Mouse (Mus musculus): ENCODE measurements around the gene Ccdc175. TPM values are rescaled to one million over a fixed set of nuclear protein-coding genes. Genes with fewer than 3 reads are reported as not detected.
A peak's percentile ranks its signal among the peaks of the same experiment; 100 is the strongest.

Gene Ccdc175
- polyA plus RNA-seq, 1 experiment from 2014 or later = not detected

DNA sequence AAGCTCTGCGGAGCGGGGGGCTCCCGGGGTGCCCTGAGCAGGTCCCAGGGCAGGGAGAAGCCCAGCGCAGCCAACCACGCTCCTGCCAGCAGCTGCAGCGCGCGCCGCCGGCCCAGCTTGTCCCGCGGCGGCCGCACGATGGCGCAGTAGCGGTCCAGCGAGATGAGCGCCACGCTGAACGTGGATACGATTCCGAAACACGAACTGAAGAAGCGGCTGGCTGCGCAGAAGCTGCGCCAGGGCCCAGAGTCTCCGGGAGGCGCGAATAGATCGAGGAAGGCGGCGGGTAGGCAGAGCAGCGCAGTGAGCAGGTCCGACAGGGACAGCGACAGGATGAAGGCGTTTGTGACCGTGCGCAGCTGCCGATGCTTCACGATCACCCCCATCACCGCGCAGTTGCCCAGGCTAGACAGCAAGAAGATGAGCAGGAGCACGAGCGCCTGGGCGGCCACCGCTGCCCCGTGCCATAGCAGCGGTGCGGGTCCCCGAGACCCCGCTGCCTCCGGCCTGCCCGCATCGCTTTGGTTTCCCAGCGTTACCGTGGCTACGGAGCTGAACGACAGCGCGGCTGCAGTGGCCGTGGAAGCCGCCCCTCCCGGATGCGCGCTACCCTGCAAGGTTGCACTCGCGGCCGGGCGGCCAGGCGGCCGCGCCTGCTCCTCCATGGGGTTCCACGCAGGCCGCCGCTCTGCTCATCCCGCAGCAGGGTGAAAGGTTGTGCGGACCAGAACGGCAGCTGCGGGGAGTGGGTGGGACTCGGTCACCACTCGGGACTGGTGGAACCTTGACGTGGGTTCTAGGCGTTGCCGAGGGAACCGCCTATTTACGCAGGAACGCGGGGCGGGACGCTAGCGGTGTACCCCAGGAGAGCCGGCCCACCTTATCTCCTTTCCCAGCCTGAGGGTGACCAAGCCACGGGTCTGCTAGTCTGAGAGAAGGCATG is 114.2 kb downstream of the Ccdc175 start, which contains the start of gene Gpr135:
Gene Gpr135, minus strand, starts transcription at position 799 of the 943 bp plus-strand sequence.
- peak within 1 kb of the TSS; percentile 70 for H3K9ac ChIP-seq (ENCODE audit: low read depth, low read length)
- under 1% methylated on average over 49 of the region's 94 CpGs for WGBS
- H3K27ac ChIP-seq (replicated peaks; ENCODE audit: low read depth, low read length) = no peak within 1 kb of the TSS; the same call in 1 of the 2 replicates
- peak within 1 kb of the TSS; percentile 72 for H3K4me3 ChIP-seq (ENCODE audit: low read depth, low read length)
- H3K4me2 ChIP-seq (ENCODE audit: low read depth, low read length) = peak within 1 kb of the TSS; percentile 99
- peaks cover 27% of the 10 kb centered on the region for H3K27me3 ChIP-seq (replicated peaks; ENCODE audit: control insufficient read depth, insufficient read depth, low read length)
- 0 out of 2 replicates have a peak, but pooled peaks cover 3% of the 10 kb centered on the region for H3K9me3 ChIP-seq (ENCODE audit: control insufficient read depth, low read length)
- H3K4me1 ChIP-seq (ENCODE audit: control insufficient read depth, insufficient read depth, low read length) = peaks cover 4% of the 10 kb centered on the region
- DNase-seq (ENCODE audit: low spot score) (peak; percentile 90), ATAC-seq (ENCODE audit: low read depth) (peak; percentile 94)
- H3K36me3 ChIP-seq (ENCODE audit: control insufficient read depth, insufficient read depth, low read length) = peaks cover 15% of the 10 kb centered on the region; the same call in 1 of the 2 replicates

DNA sequence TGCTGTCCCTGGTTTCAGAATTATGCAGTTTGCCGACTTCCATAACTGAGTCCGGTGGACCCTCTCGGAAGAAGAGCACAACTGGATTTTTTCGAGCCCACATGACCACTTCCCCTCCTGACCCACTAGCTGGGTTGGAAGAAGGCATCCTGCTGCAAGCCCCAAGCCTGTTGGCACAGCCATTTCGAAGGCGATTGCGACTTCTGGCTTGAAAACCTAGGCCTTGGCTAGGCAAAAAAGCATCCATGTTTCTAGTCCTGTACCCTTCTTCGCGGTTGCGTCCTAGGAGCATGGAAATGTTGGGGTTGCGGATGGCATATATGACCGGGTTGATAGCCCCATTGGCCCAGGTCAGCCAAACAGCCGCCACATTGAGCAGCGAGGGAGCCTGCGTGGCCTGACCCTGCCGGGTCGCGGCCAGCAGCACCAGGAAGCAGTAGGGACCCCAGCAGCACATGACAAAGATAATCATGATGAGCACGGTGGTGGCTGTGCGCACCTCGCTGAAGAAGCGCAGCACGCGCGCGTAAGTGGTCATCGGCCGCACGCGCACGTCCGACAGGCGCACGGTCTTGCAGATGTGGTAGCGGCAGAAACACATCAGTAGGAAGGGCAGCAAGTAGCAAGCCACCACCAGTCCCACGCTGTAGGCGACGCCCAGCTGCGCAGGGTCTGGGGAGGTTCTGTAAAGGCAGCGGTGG is 115.1 kb downstream of the Ccdc175 start:
- peak overlapping the region; percentile 99 for H3K4me2 ChIP-seq (ENCODE audit: low read depth, low read length)
- WGBS = 8% methylated on average over 32 of the region's 40 CpGs
- H3K36me3 ChIP-seq (ENCODE audit: control insufficient read depth, insufficient read depth, low read length) = peaks cover 10% of the 10 kb centered on the region; the same call in 1 of the 2 replicates
- ATAC-seq (ENCODE audit: low read depth) (peak; percentile 46; the same call in 1 of the 2 replicates), DNase-seq (ENCODE audit: low spot score) (no peak)
- H3K27me3 ChIP-seq (replicated peaks; ENCODE audit: control insufficient read depth, insufficient read depth, low read length) = peaks cover 27% of the 10 kb centered on the region
- H3K9me3 ChIP-seq (ENCODE audit: control insufficient read depth, low read length) = 0 out of 2 replicates have a peak, but pooled peaks cover 3% of the 10 kb centered on the region
- H3K4me3 ChIP-seq (ENCODE audit: low read depth, low read length) = peak overlapping the region; percentile 72
- peaks cover 4% of the 10 kb centered on the region for H3K4me1 ChIP-seq (ENCODE audit: control insufficient read depth, insufficient read depth, low read length)
- H3K27ac ChIP-seq (replicated peaks; ENCODE audit: low read depth, low read length) = no peak overlapping the region
- peak overlapping the region; percentile 70 for H3K9ac ChIP-seq (ENCODE audit: low read depth, low read length)

GRCm38 (mm10) chr12:72057780-72058179 is 127.0 kb downstream of the Ccdc175 start:
- no peak overlapping the region for H3K27ac ChIP-seq (replicated peaks; ENCODE audit: low read depth, low read length)
- H3K4me3 ChIP-seq (ENCODE audit: low read depth, low read length) = no peak overlapping the region
- no peaks in the 10 kb centered on the region for H3K4me1 ChIP-seq (ENCODE audit: control insufficient read depth, insufficient read depth, low read length)
- H3K36me3 ChIP-seq (ENCODE audit: control insufficient read depth, insufficient read depth, low read length) = no peaks in the 10 kb centered on the region
- WGBS = 92% methylated on average over 1 of the region's 1 CpGs
- ATAC-seq (ENCODE audit: low read depth) = no peak
- no peak for DNase-seq (ENCODE audit: low spot score)
- H3K27me3 ChIP-seq (replicated peaks; ENCODE audit: control insufficient read depth, insufficient read depth, low read length) = no peaks in the 10 kb centered on the region
- no peaks in the 10 kb centered on the region for H3K9me3 ChIP-seq (ENCODE audit: control insufficient read depth, low read length)
- no peak overlapping the region for H3K9ac ChIP-seq (ENCODE audit: low read depth, low read length)
- no peak overlapping the region for H3K4me2 ChIP-seq (ENCODE audit: low read depth, low read length)

GRCm38 (mm10) chr12:72053851-72054250 is 131.0 kb downstream of the Ccdc175 start:
- H3K4me1 ChIP-seq (ENCODE audit: control insufficient read depth, insufficient read depth, low read length) = no peaks in the 10 kb centered on the region
- 34% methylated on average over 6 of the region's 6 CpGs for whole genome bisulfite sequencing
- ATAC-seq (ENCODE audit: low read depth) (no peak), DNase-seq (ENCODE audit: low spot score) (no peak)
- H3K36me3 ChIP-seq (ENCODE audit: control insufficient read depth, insufficient read depth, low read length) = no peaks in the 10 kb centered on the region
- H3K27ac ChIP-seq (replicated peaks; ENCODE audit: low read depth, low read length) = no peak overlapping the region
- 0 out of 2 replicates have a peak, but pooled peaks cover 4% of the 10 kb centered on the region for H3K9me3 ChIP-seq (ENCODE audit: control insufficient read depth, low read length)
- H3K9ac ChIP-seq (ENCODE audit: low read depth, low read length) = no peak overlapping the region
- no peak overlapping the region for H3K4me2 ChIP-seq (ENCODE audit: low read depth, low read length)
- no peak overlapping the region for H3K4me3 ChIP-seq (ENCODE audit: low read depth, low read length)
- H3K27me3 ChIP-seq (replicated peaks; ENCODE audit: control insufficient read depth, insufficient read depth, low read length) = no peaks in the 10 kb centered on the region

DNA sequence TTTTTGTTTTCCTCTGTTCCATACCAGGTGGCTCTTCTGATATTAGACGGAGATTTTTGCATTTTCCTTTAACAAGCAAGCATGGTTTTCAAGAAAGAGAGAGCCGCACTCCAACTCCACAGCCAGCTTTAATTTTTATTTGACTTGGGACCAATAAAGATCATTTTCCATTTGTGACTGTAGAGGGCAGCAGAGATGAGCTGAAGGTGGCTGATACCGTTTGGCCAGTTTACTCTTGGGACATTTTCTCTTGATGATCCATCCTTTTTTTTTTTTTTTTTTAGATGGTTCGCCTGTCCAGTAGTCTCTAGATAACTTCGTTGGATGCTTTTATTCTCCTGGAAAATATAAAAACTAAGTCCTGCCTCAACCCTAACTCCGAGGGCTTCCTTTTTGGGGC is 131.5 kb downstream of the Ccdc175 start:
- peak; percentile 24 for DNase-seq (ENCODE audit: low spot score)
- no peaks in the 10 kb centered on the region for H3K27me3 ChIP-seq (replicated peaks; ENCODE audit: control insufficient read depth, insufficient read depth, low read length)

GRCm38 (mm10) chr12:72052571-72052970 is 132.3 kb downstream of the Ccdc175 start:
- 0 out of 2 replicates have a peak, but pooled peaks cover 4% of the 10 kb centered on the region for H3K9me3 ChIP-seq (ENCODE audit: control insufficient read depth, low read length)
- 83% methylated on average over 6 of the region's 6 CpGs for WGBS
- no peak overlapping the region for H3K27ac ChIP-seq (replicated peaks; ENCODE audit: low read depth, low read length)
- no peaks in the 10 kb centered on the region for H3K36me3 ChIP-seq (ENCODE audit: control insufficient read depth, insufficient read depth, low read length)
- ATAC-seq (ENCODE audit: low read depth) (no peak), DNase-seq (ENCODE audit: low spot score) (no peak)
- no peaks in the 10 kb centered on the region for H3K27me3 ChIP-seq (replicated peaks; ENCODE audit: control insufficient read depth, insufficient read depth, low read length)
- no peak overlapping the region for H3K9ac ChIP-seq (ENCODE audit: low read depth, low read length)
- H3K4me1 ChIP-seq (ENCODE audit: control insufficient read depth, insufficient read depth, low read length) = no peaks in the 10 kb centered on the region
- no peak overlapping the region for H3K4me3 ChIP-seq (ENCODE audit: low read depth, low read length)
- H3K4me2 ChIP-seq (ENCODE audit: low read depth, low read length) = no peak overlapping the region

More for the DNA sequence above, 131.5 kb downstream of the Ccdc175 start:
- H3K4me1 ChIP-seq (ENCODE audit: control insufficient read depth, insufficient read depth, low read length) = no peaks in the 10 kb centered on the region
- H3K36me3 ChIP-seq (ENCODE audit: control insufficient read depth, insufficient read depth, low read length) = no peaks in the 10 kb centered on the region
- H3K9me3 ChIP-seq (ENCODE audit: control insufficient read depth, low read length) = 0 out of 2 replicates have a peak, but pooled peaks cover 4% of the 10 kb centered on the region
- no peak overlapping the region for H3K9ac ChIP-seq (ENCODE audit: low read depth, low read length)
- H3K4me3 ChIP-seq (ENCODE audit: low read depth, low read length) = no peak overlapping the region
- no peak overlapping the region for H3K27ac ChIP-seq (replicated peaks; ENCODE audit: low read depth, low read length)
- no peak overlapping the region for H3K4me2 ChIP-seq (ENCODE audit: low read depth, low read length)
- WGBS = 38% methylated on average over 6 of the region's 6 CpGs
- no peak for ATAC-seq (ENCODE audit: low read depth)

Small RNAs within 50 kb of the gene (microRNA-seq; reads per million reads assigned to microRNA genes)
- gene Gm24466 (ENCODE audit: borderline number of aligned reads) = not detected

Other genes starting within 250 kb of the Ccdc175 start
- 1.0 and 1.5 TPM in 2 replicates for gene Gpr135, start 113.9 kb downstream of the Ccdc175 start, polyA plus RNA-seq (2014; fragmentation: Nextera tagmentation; extraction: Ambion mirVana)
- 18.6 and 21.5 TPM in 2 replicates for gene L3hypdh, start 99.6 kb downstream of the Ccdc175 start, polyA plus RNA-seq (2014; fragmentation: Nextera tagmentation; extraction: Ambion mirVana)
- gene Jkamp, start 99.4 kb downstream of the Ccdc175 start, polyA plus RNA-seq (2014; fragmentation: Nextera tagmentation; extraction: Ambion mirVana) = 49.3 and 56.4 TPM in 2 replicates
- gene Rtn1, start 224.0 kb upstream of the Ccdc175 start, polyA plus RNA-seq (2014; fragmentation: Nextera tagmentation; extraction: Ambion mirVana) = 84.9 and 87.0 TPM in 2 replicates

Data from embryonic facial prominence, embryonic 14.5 days (tissue).